Mouse (Mus musculus) kidney, adult 9 months (tissue): ENCODE results near the gene Rab37.

ENCODE experiments used
- DNase-seq: peaks from one replicate; pipeline ENCODE4 v3.0.0; 2022

The Rab37 gene

DNA sequence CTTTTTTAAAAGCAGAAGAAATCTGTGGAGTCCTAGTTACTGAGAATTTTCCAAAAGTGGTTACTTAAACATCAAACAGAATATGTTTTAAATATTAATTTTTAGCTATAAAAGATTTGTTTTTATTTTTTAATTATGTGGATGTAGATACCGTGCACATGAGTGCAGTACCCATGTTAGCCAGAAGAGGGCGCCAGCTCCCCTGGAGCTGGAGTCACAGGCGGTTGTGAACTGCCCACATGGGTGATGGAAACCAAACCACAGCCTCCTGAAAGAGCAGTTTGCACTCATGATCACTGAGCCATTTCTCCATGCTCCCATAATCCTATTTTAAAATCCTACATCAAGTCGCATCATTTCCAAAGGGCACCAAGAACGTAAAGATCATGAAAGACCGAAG is 1.4 kb upstream of the Rab37 start:
- DNase-seq, result no peak

DNA sequence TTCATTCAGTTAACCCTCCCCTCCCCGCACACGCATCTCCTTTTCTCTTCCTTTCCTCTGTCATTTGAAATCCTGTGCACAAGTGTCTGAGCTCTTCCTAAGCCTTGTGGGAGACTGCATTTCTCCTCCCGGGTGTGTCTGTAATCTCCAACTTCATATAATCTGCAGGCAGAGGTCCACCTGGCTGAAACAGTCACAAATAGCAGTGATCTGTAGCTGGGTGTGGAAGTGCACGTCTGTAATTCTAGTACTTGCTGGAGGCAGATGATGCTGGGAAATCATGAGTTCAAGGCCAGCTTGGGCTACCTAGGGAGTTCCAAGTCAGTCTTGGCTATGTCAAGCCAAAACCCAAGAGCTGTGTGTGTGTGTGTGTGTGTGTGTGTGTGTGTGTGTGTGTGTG is 909 bp downstream of the Rab37 start:
- no peak for DNase-seq

DNA sequence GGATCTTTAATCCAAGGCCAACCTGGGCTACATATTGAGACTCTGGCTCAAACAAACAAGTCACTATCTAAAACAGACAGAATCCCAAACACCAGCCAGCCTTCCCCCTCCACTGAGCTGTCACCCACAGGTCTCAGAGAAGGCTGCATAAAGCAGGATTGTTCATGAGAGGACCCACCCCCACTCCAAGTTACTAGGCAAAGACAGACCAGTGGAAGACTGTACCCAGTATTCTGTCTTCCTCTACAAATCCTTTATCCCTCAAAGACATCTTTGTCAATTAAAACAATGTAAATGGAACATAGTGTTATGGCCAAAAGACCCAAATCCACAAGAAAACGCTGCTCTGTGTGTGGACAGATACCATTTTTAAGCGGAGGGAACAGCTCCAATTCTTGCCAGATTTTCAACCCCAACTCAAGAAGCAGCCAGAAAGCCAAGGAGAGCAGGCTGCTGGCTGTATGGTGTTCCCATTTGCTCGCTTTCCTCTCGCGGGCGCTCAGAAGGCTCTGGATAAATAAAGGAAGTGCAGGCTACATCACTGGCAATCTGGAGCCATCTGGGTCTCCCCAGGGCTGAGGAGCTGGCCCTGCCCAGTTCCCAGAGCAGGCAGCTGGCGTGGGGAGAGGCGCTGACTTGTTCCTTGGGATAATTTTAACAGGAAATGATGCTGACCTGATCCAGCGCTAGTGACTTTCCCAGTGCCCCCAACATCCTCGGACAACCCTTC is 7.1 kb downstream of the Rab37 start:
- DNase-seq, result no peak

DNA sequence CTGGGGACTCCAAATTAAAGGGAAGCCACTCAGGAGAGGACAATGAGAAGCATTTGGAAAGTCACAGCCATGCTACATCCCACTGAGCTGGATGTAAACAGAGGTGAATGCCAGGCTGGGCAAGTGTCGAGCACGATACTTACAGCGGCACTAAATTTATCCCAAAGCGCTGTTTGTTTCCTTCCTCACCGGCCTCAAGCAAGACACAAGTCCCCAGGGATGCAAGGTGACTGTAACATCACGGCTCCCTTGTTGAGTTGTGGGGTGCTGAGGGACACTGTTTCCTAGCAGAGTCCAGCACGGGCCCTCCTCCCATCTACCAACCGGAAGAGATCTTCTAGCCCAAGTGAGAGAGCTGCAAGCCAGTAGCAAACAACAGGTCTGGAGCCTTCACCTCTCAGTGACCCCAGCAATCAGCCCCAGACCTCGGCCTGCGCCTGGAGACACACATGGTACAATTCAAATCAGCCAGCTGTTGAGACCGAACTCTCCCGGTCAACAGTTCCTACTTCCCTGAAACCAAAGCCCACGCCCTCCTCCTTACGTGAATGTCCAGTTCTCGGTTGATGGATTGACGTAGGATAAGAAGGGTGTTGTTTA is 8.1 kb downstream of the Rab37 start:
- DNase-seq, result no peak

DNA sequence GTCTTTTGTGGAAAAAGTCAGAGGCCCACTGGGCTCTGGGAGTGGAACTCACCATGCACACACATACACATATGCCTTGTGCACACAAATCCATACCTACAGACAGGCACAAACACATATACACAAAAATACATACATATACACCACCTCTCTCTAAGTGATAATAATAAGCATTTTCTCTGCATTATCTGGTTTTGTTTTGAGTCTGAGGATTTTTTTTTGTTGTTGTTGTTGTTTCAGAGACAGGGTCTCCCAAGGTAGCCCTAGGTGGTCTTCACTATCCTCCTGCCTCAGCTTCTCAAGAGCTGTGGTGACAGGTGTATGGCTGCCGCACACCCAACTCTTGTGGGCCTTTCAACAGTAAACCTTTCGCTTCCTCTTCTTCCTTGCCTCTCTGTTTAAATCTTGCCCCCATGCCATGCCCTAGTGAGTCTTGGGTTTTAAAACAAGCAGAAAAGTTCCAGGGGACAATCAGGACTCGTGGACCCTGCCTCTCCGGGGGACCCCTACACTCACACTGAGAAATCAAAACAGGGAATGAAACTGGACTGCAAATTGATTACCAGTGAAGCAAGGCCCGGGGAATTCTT is 8.9 kb downstream of the Rab37 start:
- no peak for DNase-seq

DNA sequence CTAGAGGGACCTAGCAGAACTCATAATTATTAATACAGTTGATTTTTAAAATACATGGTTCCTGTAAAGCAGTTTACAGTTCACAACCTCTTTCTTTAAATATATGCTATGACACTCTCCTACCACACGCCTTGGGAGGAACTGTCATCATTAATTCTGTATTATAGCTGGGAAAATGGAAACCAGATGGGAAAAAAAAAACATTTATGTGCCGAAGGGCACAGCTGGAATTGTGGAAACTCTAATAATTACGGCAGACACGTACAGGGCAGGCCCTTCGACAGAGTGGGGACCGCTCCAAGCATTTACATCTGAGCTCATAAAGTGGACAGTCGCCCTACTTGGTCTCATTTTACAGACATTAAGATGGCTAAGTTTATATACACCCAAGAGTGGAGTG is 9.5 kb downstream of the Rab37 start:
- no peak for DNase-seq

DNA sequence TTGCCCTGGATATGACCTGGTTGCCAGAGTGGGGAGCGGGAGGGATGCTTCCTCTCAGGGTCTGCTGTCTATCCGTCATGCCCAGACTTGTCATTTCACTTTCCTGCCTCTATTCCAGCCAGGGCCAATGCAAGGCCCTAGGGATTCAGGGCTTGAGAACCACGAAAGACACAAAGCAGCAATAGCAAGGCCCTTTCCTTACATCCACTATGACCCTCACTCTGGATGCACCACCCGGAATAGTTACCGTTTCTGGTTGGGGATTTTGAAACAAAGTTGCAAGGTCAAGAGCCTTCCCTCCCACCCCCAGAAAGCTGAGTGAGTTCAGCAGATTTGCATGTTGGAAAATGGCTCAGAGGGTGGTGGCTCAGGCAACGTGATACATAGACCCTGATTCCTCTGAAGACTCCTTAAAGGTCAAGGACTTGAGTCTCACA is 10.4 kb downstream of the Rab37 start:
- DNase-seq, result no peak

DNA sequence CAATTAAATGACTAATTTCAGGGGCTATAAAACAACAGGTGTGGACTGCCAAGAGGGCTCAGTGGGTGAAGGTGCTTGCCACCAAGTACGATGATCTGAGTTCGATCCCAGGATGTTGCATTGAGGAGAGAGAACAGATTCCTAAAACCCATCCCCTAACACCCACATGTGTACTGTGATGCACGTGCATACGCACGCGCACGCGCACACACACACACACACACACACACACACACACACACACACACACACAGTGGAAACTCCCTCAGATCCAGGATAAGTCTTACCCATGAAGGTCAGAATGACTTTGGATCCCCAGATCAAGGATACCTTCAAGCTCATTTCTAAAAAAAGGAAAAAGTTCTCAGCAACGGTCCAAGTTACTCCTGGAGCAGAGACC is 10.9 kb downstream of the Rab37 start:
- no peak for DNase-seq

DNA sequence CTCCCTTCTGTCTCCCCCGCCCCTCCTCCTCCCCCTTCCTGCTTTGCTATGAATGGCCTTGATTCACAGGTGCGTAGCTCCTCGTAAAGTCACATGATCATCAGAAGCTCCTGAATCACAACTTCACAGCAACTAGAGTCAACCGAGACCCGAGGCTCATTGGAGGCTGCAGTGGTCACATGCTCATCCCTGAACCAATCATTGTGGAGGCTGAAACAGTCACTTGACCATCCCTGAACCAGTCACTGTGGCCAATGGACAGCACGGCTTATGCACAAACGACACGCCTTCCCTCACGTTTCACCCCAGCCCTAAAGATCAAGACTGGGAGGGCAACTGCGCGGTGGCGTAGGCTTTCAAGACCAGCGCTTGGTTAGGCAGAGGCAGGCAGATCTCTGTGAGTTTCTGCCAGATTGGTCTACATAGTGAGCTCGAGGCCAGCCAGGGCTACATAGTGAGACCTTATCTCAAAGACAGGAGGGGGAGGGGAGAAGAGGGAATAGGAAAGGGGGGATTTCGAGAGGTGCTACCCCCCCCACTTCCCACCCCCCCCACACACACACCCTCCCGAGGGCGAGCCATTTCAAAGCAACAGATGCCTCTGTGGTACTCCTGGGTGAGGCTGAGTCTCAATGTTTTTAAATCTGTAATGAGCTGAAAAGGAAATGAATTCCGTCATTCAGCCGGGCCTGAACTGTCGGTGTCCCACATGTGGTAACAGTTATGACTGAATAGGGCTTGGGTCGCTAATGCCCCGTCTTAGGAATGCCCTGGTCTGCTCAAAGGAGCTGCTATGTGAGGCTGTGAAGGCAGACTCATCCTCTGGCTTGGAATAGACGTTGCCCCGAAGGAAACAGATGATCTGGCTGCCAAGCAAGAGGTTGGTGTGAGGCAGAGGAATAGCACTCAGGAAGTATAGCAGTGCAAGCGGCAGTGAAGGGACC is 12.5 kb downstream of the Rab37 start:
- DNase-seq, result no peak

DNA sequence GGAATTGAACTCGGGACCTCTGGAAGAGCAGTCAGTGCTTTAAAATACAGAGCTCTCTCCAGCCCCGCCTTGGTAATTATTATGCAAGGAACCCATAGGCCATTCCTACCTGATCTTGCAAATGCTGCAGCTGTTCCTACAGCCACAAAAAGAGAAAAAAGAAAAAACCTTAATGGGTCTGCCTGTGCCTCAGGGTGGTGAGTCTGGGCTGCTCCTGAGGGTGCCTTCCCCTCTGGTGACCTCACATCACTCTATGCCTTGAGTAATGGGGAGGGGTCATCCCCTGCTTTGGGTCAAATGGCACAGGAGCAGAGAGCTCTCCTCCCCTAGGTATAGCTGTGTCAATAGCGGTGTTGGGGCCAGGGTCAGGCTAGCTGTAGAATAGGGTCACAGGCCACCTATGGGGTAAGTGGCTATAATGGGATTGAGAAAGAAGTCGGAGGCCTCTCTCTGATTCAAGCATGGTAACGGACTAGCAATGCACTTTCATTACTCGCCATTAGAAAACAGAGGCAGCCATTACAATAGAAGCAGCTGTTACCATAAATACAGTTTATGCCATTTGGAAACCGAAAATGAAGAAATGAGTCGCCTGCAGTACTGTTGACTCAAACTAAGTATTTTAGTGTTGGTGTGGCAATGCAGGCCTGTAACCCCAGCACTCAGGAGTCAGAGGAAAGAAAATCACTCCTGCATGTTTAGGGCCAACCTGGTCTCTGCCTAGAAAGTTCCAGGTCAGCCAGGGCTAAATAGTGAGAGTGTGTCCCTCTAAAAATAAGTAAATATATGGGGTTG is 13.7 kb downstream of the Rab37 start:
- DNase-seq, result no peak

DNA sequence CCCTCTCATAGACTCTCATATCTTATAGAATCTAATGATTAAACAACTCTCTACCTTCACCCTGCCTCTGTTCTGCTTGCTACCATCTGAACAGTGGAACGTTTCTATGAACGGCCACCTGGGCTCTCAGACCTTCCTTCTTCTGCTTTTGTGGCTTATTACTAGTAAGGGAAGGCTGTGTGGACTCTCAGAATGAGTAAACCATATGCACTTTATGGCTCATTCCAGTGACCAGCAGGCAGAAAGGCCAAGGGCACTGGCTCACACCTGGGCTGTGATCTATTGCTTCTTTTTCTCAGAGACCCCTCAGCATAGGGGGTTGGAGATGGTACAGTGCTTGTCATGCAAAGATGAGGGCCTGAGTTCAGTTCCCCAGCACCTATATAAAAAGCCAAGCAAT is 15.4 kb downstream of the Rab37 start:
- no peak for DNase-seq

DNA sequence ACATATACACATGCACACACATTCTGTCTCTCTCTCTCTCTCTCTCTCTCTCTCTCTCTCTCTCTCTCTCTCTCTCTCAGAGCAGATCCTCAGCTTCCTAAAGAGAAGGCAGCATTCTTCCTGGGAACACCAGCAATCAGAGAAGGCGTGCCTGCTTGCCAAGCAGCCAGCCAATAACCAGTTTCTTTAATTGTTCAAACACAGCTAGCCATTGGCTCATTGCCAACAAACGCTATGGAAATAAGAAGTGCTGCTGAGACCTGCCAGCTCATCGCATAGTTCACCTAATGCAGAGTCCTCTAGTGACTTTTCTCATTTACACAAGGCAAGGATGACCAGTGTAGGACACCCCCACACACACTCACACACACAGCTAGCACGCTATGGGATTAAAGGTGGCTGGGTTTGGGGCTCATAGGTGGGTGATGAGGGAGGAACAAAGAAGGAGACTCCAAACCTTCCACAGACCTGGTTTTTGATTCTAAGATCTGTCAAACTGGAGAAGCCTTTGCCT is 16.2 kb downstream of the Rab37 start:
- DNase-seq, result no peak

DNA sequence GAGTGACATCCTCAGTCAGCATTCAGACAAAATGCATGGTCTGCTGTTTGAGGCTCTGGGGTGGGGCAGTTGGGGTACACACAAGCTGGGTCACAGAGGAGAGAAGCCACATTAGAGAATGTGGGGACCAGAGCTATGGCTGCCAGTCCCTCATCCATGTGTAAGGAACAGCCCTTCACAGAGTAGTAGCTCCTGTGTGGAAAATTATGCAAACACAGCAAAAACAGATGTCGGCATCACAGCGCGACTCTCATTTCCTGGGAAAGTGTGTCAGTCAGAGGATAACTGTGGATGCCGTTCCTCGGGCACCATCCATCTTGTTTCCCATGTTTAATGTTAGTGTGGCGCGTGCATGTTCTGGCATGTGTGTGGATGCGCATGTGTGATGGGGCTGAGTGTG is 16.9 kb downstream of the Rab37 start:
- DNase-seq, result no peak

DNA sequence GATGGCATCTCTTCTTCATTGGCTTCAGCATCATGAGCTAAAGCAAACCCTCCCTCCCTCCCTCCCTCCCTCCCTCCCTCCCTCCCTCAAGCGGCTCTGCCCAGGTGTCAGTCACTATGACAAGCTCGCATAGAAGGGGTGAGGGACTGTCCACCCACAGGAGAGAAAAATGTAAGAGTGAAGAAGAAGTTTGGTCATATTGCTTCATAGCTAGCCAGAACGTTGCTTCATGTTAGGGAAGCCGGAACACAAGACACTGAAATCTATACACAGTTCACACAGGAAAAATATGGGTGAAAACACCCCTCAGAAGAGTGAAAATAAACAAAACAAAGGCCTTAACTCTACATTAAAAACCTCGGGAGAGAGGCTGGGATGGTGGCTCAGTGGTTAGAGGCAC is 19.0 kb downstream of the Rab37 start:
- no peak for DNase-seq

DNA sequence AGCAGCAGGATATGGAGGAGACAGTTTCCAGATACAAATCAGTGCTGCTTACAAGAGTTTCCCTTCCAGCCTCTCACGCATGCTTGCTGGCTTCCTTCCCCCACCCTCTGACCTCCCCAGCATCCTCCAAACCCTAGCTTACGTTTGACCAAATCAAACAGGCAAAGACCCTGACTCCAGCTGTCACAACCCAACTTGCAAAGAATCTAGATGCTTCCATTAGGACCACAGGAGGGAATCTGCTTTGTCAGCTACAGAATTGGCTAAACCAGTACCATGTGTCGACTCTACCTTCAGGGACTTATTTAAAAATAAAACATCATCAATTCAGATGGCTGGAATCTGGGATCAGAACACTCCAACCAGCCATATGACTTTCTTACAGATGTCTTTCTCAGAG is 21.0 kb downstream of the Rab37 start:
- no peak for DNase-seq

DNA sequence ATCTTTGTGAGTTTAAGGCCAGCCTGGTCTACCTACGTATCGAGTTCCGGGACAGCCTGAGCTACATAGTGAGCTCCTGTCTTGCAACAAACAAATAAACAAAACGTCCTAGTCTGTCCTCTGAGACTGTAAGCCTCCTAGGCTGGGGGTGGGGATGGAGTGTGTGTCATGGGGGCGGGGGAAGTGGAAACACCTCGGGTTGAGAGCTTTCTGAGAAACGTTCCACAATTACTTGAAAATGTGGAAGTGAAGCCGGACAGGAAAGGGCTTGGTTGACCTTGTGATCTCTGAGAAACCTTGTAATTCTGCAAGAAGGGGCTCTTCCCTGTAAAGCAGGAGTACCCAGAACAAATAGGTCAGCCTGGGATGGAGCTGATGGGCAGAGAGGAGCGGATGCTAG is 28.2 kb downstream of the Rab37 start:
- no peak for DNase-seq

DNA sequence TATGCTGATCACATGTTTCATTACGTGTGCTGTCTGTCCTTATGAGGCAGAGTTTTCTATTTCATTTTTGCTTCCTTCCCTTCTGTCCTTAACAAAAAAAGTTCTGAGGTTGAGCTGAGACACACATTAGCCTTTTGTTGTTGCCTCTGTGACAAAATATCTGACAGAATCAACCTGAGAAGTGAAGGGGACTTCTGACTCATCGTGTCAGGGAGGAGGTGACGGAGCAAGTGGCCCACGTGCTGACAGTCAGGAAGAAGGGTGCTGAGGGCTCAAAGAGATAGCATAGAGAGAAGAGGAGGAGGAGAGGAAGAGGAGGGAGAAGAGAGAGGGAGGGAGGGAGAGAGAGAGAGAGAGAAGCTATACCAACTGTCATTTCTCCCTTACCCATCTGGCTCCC is 37.3 kb downstream of the Rab37 start:
- DNase-seq, result no peak

DNA sequence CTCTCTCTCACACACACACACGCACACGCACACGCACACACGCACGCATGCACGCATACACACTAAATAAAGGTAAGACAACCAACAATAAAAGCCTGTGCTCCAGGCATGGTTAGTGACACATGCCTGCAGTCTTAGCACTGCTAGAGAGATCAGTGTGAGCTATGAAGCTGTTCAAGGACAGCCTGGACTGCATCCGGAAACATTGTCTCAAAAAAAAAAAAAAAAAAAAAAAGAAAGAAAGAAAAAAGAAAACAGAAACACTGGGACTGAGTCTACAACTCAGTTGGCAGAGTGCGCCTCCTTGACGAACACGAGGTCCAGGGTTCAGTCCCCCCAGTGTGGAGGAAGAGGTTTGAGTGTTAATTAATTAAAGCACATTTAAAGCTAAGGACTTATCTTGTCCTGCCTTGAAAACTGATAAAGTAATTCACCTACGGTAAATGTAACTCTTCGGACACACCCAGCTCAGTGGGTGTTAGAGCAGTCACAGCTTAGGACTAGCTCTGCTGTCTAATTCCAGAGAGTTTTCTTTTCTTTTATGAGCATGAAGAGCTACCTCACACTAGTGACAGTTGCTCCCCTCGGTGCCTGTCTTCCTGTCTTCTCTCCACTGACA is 38.4 kb downstream of the Rab37 start:
- no peak for DNase-seq

DNA sequence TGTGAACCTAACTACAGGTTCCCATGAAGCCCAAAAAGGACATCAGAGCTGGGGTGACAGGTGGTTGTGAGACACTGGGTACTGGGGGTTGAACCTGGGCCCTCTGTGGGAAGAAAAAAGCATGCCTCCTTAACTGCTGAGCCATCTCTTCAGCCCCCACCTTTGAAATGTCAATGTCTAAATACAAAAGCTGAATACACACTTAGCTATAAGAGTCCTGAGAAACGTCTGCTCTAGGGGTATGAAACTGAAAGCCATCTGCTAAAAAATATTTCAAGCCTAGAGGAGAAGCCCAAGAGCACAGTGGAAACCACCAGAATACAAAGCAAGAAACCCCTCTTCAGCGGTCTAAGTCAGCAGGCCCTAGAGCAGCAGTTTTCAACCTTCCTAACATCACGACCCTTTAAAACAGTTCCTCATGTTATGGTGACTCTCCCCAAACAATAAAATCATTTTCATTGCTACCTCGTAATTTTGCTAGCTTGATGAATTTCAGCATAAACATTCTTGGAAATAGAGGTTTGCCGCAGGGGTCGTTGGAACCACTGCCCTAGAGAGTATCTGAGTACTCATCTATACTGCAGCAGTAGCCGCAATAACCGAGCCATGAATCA is 40.6 kb downstream of the Rab37 start:
- DNase-seq, result no peak

DNA sequence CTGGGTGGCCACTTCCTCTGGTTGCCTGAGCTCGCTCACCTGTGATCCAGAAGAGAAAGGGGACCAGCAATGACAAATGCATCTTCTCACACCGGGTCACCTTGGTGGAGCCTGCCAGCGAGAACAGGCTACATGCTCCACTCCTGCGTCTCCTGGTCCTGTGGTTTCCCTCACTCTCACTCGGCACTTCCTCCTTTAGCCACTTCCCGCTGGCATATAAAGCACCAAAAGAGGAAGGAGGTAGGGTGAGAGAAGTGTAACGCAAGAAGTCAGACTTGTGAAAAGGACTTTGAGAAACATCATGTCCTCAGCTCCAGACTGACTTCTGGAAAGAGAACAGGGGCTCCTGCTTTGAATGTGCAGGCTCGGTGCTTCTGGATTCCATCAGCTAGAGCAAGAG is 42.6 kb downstream of the Rab37 start, which contains the start of gene Cd300lf:
Cd300lf (minus strand) TSS at position 193 of the 400 bp plus-strand sequence.
- no peak for DNase-seq

DNA sequence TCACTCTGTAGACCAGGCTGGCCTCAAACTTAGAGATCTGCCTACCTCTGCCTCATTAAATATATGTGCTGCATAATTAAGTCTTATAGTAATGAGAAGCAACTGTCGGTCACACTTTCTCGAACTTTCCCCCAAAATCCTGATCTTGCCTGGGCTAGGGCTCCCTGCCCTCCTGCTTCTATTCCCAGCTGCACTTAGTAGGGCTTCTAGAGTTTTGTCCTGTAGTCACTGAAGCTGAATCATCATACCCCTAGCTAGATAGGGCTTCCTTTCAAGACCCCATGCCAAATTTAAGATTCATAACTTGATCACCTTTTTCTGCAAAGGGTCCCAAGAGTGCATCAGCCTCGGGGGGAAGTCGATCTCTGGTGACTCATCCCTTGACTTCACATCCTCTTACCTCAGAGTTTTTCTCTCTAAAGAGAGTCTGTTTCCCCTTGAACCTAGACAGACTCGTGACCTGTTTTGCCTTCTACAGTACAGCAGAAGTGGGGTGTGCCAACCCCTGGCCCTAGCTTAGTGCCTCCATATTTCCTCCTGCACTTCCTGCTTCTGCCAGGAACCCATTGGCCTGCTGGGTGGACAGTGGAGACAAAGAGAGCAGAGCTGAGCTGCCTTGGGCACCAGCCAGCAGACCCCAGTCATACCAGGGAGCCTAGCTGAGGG is 47.5 kb downstream of the Rab37 start:
- DNase-seq, result no peak
